Mouse (Mus musculus): ENCODE data around the gene Csl. TPM values are rescaled to one million over a fixed set of nuclear protein-coding genes. Genes with fewer than 3 reads are reported as not detected.
A peak's percentile ranks its signal among the peaks of the same experiment; 100 is the strongest.

The Csl gene
- total RNA-seq (2021) = under 1 TPM; 0.83 to 0.88 TPM

- intact Hi-C loops (cut with DNase I) = no loop called here
Observed at GRCm38 (mm10) chr10:99759558-99759957, at the start of gene Csl. Csl (minus strand) TSS chr10:99759658.

GRCm38 (mm10) chr10:99789418-99789817, 30.0 kb upstream of the Csl start:
- intact Hi-C loops (cut with DNase I) = no loop called here
- DNase-seq = peak; percentile 10

More at GRCm38 (mm10) chr10:99759558-99759957, at the start of gene Csl:
- no peak for DNase-seq

- DNase-seq = no peak
- intact Hi-C loops (cut with DNase I) = no loop called here
Observed at GRCm38 (mm10) chr10:99774228-99775120, 15.0 kb upstream of the Csl start.

- intact Hi-C loops (cut with DNase I) = no loop called here
- no peak for DNase-seq
Observed at GRCm38 (mm10) chr10:99750146-99750545, 9.3 kb downstream of the Csl start.

- intact Hi-C loops (cut with DNase I) = no loop called here
- DNase-seq = no peak
Observed at GRCm38 (mm10) chr10:99748668-99749260, 10.7 kb downstream of the Csl start.

GRCm38 (mm10) chr10:99748009-99748408, 11.4 kb downstream of the Csl start:
- intact Hi-C loops (cut with DNase I) = no loop called here
- DNase-seq = no peak

GRCm38 (mm10) chr10:99741609-99742280, 17.7 kb downstream of the Csl start:
- DNase-seq = no peak
- intact Hi-C loops (cut with DNase I) = no loop called here

- no peak for DNase-seq
- intact Hi-C loops (cut with DNase I) = no loop called here
Observed at GRCm38 (mm10) chr10:99713129-99713528, 46.3 kb downstream of the Csl start.

GRCm38 (mm10) chr10:99711567-99711966, 47.9 kb downstream of the Csl start:
- DNase-seq = no peak

More at GRCm38 (mm10) chr10:99711567-99711966, 47.9 kb downstream of the Csl start:
- intact Hi-C loops (cut with DNase I) = no loop called here

All from left cerebral cortex, postnatal 4 days (tissue).